Mouse (Mus musculus): ENCODE data around the gene Sgsh. TPM values are rescaled to one million over a fixed set of nuclear protein-coding genes. Genes with fewer than 3 reads are reported as not detected.

Gene Sgsh
- total RNA-seq (2023), result 17.9 TPM

DNA sequence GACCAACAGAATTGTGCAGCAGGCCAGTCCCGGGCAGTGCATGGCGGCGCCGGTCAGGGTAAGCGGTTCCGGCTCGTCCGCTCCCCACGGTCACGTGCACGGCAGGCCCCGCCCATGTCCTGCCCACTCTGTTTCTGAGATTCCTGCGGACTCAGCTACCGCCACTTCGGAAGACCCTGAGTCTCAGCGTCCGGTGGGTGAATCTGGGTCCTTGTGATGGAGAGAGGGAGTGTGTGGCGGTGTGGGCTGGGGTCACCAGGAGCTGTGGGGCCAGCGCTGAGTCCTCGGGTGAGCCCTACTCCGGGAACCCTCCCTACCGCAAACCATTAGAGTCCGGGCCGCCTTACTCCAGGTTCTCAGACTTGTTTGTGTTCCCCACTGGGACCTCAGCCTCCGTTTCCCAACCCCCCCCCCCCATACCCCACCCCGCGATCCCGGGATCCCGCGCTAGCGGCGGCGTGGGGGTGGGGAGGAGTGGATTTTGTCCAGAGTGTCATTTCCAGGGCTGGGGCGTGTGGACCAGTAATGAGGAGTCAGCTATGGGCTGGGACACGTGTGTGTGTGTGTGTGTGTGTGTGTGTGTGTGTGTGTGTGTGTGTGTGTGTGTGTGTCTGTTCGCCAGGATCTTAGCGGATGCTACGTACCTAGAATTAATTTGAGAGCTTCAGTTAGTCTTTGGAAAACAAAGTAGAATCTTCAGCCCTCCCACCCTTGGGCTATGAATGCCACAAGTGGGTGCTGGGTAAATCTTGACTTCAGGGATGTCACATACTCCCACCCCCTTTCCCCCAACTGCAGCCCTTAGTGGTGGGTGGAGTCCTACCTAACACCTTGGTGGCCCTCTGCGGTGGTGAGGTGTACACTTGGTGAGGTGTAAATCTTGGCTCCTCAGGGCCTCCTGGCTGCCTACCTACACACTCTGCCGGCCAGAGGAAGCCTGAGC lies at the start of gene Sgsh, which contains the start of gene Slc26a11:
Gene Sgsh (minus strand): TSS at position 94 of the 943 bp plus-strand sequence.
Gene Slc26a11 (plus strand): TSS at position 115 of the 943 bp plus-strand sequence.

DNA sequence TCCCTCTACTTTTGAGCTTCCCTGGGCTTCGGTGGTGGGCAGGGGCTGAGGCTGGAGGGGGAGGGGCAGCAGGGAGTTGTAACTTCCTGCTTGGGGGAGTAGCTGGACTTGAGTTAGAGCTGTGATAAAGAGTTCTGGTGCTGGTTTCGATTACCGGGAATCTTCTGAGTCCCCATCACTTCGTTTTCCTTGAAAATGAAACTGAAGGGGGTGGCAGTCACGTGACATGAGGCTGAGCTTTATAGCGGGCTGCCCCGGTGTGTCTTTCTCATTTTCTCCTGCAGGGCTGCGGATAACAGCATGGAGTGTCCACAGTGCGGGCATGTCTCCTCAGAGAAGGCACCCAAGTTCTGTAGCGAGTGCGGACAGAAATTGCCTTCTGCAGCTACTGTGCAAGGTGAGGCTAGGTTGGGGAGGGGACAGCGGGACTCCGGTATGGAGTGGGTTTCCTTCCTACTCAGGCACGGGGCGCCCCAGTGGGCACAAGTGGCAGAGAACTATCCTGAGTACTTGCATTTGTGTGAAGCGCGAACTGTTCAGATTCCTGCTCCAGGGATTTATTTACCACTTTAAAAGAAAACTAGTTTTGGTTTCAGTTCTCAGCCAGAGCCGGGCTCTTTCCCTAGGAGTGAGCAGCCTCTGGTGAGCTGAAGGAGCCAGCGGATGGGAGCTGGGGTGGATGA lies 37.6 kb upstream of the Sgsh start, which contains the start of gene Rnf213:
Gene Rnf213 (plus strand): TSS at position 301 of the 683 bp plus-strand sequence.

DNA sequence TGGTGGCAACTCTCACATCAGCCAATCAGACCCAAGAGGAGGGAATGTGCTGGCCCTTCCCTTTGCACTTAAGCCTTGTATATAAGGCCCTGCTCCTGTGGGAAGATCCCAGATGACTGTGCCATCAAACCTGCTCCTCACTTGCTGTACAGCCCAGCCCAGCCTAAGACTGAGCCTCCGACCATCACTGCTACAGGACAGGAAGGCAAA lies 47.8 kb downstream of the Sgsh start, which contains the start of gene Card14:
Gene Card14 (plus strand): TSS at position 111 of the 210 bp plus-strand sequence.

DNA sequence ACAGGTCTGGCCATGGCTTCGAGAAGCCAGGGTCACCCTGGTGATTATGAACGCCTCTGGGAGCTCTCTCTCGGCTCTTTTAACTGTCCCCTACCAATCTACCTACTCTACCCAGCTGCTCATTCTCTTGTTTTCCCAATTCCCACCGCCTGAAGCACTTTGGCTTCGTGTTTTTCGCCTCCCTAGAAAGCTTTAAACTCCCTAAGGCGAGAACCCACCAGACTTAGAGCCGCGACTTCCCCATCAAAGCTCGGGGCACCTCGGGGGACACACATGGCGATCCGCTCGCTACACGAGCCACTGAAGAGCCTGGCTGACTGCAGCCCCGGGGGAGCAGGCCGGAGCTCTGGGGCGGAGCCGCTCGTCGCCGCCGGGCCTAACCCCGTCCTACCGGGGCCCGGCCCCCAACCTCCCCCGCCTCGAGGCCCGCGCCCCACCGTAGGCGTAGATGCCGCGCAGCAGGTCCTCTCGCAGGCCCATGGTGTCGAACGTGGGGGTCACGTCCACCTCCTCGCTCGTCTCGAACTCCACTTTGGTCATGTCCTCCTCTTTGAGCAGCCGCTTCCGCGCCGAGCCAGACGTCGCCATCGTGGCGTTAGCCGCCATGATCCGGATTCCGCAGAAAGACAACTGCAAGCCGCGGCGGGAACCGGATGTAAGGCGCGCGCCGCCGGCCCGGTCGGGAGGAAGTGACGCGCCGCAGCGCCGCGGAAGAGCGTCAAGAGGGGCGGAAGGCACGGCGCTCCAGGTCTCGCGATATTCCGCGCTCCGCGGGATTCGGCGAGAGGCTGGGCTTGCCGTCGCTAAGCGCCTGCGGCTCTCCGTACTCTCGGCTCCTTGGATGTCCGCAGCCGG lies 55.7 kb downstream of the Sgsh start, which contains the start of gene Eif4a3:
Gene Eif4a3 (minus strand): TSS at position 699 of the 855 bp plus-strand sequence.

Other genes starting within 250 kb of the Sgsh start
- 3.5 TPM for gene Tbc1d16, start 127.0 kb downstream of the Sgsh start, total RNA-seq (2023)
- gene Ccdc40, start 127.0 kb downstream of the Sgsh start, total RNA-seq (2023), result 0.94 TPM
- 36.2 TPM for gene Gaa, start 87.6 kb downstream of the Sgsh start, total RNA-seq (2023)
- 182 TPM for gene Eif4a3, start 55.4 kb downstream of the Sgsh start, total RNA-seq (2023)
- not detected for gene Card14, start 47.8 kb downstream of the Sgsh start, total RNA-seq (2023)
- 18.8 TPM for gene Slc26a11, start within 50 bp of the Sgsh start, total RNA-seq (2023)
- gene Rnf213, start 37.6 kb upstream of the Sgsh start, total RNA-seq (2023), result 136 TPM
- 32.1 TPM for gene Endov, start 135.8 kb upstream of the Sgsh start, total RNA-seq (2023)
- 0.26 TPM for gene Nptx1, start 192.2 kb upstream of the Sgsh start, total RNA-seq (2023)
- 92.3 TPM for gene Rptor, start 247.4 kb upstream of the Sgsh start, total RNA-seq (2023)